Mouse (Mus musculus) embryo, embryonic 10 days (tissue): ENCODE data around the gene Birc7.

Experiments
- DNase-seq: peaks from one replicate; pipeline ENCODE4 v3.0.0-alpha.2; 2015; ENCODE audit warnings: low spot score

The Birc7 gene

DNA sequence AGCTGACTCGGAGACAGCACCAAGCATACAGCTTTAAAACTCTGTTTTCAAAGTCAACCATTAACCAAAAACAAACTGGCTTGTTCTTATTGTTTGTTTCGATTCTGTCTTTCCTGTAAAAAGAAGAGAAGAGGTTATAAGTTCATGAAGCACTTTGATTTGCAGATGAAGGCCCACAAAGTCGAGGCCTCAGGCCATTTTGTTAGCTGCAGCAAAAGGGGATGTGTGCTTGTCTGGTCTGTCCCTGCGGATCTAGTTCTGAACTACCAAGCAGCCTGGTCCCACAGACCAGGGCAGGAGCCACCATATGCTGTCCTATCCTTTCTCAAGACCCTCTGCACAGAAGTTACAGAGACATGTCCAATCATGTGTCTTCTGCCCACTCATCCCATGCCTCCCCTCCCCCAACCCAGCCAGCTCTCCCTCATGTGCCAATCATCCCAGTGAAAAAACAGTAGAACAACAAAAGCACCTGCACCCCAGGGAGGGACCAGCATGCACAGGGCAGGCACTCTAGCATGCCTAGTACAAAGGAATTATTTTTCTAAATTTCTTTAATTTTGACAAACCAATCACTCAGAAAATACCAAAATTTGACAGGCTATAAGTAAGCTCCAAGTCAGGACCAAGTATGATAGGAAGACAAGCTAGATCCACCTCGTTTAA lies 23.1 kb upstream of the Birc7 start:
- no peak for DNase-seq

DNA sequence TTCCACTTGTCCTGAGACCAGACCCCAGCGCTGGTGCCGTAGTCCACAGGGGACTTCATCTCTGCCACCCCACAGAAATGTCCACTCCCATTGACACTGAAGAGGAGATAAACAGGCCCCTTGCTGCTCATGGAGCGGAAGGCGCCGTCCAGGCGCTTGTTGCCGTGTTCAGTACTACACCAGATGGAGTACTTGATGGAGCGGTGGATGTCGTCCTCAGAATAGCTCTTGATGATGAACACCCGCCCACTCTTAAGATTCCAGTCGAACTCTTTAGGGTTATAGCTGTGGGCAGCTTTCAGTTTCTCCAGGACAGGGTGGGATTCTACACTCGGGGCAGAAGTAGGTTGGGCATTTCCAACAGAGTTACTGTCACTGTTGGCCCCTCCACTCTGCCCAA lies 17.9 kb upstream of the Birc7 start:
- DNase-seq, result no peak

DNA sequence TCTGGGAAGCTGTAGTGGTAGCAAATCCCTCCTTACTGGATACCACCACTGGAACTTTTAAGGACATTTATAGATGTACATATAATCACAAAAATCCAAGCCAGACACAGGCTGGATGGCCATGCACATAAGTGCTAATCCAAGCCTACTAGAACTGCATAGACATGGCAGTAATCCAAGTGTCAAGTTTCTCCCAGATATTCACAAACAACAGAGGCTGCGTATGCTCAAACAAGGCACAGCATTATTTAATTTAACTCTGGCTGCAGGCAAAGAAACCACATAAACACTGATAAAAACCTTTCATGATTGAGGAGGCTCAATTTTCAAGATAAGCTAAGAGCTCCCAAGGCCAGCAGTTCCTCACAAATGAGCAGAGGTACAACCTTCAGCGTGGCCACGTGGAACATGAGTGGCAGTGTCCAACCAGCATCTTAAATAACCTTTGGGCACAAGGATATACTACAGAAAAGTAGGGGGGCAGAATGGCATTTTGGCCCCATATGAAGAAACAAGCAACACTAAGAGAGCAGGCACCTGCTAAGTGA lies 12.9 kb upstream of the Birc7 start:
- no peak for DNase-seq

DNA sequence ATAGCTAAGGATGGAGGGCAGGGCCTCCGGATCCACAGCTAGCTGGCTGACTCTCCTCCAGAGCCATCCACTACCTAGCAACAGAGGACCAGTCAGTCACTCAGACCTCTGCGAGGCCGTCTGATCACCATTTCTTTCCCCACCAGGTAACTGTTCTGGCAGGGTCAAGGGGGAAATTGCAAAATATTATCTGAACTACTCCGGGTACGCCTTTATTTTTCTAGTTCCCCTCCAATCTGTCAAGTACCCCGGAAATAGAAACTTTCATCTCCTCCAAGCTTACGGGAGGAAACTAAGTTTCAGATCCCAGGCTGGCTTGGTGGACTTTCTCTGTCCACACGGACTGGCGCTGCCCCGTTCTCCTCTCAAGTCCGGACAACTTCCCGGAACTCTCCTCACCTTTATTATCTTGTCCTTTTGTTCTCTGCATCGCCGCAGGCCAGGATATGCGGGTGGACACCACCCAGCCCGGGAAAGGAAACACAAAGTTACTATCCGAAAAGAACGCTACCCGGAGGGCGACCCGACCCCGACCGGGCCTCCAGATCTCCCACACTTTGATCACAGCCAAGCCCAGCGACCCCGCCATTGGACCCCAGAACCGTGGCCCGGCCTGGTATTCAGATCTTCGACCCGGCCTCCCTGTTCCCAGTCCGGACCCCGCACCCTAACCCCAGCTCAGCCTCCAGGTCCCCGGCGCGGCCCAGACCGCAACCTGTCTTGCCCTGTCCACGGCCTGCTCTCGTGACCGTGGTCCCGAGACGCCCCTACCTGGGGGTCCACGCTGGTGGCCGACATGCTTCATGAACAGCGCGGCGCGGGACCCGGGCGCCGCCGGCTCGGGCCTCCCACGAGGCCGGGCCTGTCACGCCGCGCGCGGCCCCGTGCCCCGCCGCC lies 8.7 kb upstream of the Birc7 start:
- no peak for DNase-seq

DNA sequence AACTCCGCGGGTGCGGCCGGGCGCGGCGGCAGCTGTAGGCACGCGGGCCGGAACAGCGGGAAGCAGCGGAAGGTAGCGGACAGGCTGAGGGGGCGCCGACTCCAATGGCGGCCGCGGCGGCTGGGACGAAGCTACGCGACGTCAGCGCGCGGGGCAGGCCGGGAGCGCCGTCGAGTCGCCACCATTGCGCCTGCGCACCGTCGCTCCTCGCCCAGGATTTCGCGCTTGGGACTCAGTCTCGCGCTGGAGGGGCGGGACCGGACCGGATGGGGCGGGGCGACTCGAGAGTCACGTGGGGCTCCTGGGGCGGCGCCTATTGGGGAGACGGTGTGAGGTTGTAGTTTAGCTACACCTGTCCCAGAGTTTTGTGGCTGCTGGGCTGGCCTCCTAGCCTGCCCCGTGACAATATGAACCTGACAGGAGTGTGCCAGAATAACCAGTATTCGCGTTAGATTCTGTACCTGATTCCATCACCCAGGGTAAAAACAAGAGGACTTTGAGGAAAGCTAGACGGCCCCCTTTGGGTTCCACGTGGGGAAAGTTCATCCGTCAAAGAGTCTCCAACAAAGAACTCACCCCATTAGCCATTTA lies 7.9 kb upstream of the Birc7 start, which contains the start of gene Ythdf1:
Ythdf1 (minus strand) TSS at position 140 of the 591 bp plus-strand sequence.
- peak; percentile 99 for DNase-seq

DNA sequence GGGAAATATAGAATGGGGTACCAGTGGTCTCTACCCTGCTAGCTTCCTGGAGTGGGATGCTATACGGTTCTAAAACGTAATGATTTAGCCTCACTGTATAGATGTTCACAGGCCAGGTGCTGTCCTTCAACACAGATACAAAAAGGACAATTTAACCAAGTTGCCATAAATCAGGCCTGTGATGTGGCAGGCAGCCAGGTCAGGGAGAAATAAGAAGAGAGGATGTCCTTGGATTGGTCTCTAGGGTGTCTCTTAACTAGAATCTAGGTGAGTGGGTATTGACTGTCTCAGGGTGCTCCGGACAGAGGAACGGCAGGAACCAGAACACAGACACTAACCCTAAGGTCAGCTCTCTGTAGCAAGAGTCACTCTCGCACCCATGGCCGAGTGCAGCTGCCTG lies 6.1 kb upstream of the Birc7 start:
- DNase-seq, result no peak

DNA sequence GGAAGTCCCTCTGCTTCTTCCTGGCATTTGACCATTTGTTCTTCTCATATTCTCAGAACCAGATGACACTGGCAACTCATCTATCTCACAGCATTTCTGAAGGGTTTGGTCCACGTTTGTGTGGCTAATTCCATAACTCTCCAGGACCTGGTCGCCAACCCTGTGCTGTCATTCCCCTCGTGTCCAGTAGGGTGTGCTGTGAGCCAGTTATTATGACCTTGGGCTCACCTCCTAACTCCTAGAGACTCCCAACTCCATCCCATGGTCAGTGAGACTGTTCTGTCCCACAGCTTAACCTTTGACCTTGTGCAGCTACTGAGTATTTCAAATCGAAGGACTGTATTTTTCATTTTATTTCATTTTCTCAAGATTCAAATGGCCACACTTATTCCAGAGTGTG lies 3.6 kb upstream of the Birc7 start:
- peak; percentile 89 for DNase-seq

DNA sequence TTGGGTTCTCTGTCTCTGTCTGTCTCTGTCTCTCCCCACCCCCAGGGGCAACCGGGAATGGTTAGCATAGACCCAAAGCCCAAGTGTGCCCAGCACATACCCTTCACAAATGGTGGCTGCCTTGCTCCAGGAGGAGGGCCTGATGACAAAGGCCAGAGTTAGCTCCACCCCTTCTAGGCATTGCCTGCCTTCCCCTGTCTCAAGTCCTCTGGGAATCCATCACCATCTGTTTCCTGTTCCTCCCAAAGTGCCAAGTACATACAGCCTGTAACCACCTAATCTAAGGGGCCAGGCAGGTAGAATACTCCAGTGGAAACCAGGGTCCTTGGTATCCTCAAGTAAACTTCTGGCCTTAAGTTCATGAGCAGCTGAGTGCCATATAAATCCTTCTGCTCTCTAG lies 3.6 kb downstream of the Birc7 start:
- no peak for DNase-seq

DNA sequence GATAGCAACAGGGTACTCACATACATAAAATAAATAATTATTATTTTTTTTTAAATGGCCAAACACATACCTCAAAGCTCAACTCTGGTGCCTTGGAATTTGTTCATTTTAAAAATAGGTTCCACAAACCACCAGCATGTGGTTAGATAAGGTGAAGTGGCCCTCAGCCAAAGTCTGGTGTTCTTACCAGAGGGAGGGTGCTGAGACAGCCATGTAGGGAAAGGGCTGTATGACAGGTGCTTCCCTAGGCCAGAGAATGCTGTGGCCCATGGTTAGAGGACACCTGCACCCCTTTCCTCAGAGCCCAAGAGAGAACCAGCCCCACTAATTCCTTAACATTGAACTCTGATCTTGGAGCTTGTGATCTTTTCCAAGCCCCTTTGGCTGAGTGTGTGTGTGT lies 11.4 kb downstream of the Birc7 start:
- no peak for DNase-seq

DNA sequence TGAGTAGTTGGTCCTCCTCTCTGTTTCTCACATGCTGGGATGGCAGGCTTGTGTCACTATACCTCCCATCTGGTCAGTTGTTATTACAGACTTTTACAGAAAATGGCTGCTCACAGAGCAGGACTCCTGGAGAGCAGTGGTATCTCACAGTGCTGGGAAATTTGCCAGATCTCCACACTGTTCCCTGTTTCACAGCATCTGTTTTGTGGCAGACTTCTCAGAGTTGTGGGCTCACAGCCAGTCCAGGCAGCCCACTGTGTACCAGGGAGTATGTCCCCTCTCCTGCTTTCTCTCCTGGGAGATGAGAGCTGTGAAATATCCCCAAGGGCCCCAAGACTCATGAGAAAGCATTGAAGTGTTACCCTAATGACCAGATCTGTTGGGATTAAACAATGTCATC lies 13.0 kb downstream of the Birc7 start:
- no peak for DNase-seq

DNA sequence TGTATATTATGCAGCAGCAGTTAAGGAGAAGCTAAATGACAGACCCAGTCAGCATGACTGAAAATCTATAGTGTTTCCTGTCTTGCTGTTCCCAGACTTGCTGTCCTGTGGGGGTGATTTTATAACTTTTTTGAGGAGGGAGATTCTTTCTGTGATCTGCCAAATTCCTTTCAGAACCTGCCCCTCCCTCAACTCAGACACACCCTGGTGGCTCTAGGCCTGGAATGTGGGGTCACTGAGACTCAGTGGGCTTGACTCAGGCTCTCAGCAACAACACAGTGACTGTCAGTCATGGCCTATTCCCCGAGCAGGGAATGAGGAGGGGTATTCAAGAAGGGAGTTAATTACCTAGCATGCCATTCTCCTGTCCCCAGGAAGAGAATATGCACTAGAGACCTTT lies 21.1 kb downstream of the Birc7 start:
- no peak for DNase-seq

DNA sequence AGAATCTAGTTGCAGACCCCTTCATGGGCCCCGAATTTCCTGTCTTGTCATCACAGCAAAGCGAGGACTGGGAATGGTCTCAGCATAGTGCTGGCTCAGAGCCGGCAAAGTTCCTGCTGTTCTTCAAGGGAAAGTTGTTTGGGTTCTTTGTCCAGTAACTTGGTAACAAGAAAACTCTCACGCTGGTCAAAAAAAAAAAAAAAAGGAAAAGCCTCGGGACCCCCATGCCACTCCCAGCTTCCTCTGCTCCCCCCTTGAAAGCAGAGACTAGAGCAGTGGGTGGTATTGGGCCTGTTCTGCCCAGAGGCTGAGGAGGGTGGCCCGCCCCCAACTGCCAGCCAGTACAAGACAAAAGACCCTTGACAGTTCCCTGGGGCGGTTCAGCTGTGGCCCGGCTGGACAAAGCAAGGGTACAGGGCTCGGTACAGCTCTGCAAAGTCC lies 23.9 kb downstream of the Birc7 start:
- peak; percentile 70 for DNase-seq

DNA sequence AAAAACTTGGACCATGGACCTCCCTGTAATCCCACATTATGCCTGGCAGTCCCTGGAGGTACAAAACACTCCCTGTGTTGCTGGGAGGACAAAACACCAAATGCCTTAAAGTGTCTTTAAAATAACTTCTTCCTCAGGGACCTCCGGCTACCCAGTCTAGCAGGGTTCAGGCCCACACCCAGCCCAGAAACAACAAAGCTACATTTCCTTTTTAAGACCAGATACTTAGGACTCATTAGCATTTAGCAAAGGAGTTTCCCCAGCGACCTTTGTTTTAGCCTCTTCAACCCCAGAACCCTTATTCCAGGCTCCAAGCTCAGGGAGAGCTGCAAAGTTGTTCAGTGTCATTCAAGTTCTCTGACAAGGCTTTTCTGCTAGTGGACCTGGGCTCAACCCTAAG lies 24.8 kb downstream of the Birc7 start:
- no peak for DNase-seq

DNA sequence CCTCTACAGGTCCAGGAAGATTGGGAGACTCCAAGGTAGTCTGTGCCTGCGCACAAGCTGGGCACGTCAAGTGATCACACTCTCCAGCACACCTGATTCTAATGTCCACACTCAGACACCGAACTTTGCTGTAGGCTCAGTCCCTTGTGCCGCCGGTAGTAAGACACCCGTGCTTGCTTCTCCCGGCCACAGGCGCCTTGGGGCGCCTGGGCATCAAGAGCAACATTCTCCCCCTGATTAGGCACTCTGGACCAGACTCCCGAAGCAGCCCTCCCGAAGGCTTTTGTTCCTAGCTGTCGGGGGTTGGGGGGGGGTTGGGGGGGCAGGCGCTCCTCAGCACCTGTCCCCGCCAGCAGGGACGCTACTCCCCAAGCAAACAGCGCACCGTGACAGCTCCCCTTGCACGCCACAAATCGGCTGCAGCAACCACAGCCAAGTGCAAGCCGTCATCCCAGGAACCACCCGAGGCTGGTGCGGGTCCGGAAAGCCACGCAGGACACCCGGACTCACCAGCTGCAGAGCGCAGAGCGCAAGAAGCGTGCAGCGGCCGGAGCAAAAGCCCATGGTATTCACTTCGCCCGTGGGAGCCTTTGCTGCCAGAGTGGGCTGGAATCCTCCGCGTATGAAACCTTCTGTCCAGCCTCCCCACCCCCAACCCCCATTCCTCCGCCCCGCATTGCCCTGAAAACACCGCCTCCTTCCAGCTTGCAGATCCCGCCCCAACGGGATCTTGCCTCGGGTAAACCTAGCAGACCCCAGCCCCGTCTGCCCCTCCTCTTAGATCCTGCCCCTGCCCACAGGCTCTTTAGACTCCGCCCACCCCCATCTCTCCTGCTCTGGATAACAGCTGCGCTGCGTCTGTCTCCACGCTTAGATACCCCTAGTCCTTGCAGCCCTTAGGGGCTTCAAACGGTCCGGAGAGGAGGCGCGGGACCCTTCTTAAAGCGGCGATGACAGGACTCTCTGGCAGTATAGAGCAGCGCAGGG lies 25.5 kb downstream of the Birc7 start, which contains the start of gene Nkain4:
Nkain4 (minus strand) TSS at position 639 of the 987 bp plus-strand sequence.
- peak; percentile 90 for DNase-seq

DNA sequence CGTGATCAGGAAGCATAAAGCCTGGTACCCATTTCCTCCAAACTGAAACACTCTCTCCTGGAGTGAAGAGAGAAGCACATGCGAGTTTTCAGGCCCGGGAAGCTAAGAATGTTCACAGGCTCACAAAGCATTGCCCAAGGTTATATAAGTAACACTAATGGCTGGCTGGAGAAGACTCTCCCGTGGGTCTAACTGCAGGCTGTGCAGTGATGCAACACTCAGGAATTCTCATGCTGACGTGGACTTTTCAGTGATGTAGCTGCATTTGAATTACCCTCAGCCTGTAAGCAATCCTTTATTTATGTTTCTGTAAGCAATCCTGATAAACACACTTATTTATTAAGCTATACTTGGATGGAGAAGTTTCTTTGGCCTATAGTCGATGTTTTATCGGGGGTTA lies 30.8 kb downstream of the Birc7 start:
- no peak for DNase-seq

DNA sequence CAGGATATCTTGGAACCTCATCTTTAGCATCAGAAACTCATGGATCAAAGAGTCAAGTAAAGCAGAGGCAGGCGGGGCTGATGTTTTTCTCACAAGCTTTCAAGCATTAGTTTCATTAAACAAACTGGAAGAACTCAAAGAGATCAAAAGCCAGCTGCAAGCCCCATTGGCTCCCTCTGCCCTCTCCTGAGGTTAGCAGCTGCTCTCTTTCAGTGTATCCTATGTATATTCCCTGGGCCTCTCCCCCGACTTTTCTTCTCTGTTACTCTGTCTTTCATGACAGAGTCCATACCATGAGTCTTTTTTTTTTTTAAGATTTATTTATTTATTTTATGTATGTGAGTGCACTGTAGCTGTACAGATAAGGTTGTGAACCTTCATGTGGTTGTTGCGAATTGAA lies 31.4 kb downstream of the Birc7 start:
- DNase-seq, result no peak

DNA sequence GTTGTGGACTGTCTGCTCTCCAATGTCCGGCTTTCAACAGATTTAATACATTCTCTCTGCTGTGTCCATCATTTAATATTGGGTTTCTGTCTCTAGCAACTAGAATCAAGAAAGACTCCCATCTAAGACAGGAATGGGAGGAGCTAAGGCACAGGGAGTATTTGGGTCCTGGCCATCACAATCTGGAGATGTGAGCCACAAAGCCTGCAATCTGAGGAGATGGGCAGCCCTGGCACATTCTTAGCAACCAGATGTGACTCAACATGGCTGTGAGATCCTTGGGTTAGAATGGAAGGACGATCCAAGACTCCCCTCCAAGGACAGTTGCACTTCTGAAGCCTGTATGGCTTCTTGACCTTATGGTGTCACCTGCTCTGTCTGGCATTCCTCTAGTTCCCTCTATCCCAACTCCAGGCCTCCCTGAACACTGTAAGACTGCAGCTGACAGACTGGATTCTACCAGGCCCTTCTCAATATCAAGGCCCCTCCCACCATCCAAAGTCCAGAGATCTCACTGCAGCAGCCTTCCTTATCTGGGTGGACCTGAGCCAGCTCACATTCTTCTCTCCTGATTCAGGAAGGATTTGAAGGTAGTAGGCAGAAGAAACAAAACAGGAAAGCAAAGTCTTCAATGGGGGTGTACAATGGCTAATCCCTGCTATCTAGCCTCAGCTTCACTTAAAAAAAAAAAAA lies 33.9 kb downstream of the Birc7 start:
- DNase-seq, result no peak

DNA sequence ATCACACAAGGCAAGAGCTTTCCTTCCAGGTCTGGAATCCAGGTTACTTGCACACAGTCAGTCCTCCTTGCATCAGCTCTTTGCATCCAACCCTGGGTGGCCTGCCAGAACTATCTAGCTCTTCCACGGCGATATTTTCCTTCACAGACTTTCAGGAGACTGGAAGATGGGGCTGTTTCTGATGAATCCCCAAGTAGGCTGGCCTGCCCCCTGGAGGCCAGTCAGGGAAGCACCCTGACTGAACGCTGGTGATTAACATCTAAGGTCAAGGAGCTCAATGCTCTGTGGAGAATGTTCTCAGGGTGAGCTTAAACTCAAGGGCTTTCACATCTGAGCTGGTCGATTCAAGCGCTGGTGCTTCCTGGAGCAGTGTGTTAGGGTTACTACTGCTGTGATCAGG lies 35.1 kb downstream of the Birc7 start:
- peak; percentile 88 for DNase-seq

DNA sequence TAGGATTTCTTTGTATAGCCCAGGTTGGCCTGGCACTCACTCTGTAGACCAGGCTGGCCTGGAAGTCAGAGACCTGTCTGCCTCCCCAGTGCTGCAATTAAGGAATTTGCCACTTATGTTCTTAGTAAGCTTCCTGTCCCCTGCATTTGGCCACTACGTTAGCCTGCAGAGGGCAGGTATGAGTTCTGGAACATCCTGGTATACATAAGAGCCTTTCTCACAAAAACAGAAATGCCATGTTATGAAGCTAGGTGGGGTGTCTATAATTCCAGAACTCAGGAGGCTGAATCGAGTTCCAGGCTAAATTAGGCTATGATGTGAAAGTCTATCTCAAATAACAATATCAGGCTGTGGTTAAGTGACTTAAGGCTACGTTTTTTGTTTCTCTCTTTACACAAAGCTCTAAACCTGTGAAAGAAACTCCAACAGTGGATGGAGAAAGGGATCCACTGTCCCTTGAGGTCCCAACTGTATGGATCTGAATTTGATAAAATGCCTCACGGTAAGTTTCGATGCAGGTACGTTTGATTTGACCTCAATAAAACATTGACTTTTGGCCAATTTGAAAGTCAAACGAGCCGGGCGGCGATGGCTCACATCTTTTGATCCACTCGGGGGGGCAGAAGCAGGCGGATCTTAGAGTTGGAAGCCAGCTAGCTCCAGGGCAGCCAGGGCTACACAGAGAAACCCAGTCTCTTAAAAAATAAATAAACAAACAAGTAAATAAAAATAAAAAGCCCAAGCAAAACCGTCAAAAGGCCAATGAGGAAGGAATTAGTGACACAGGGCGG lies 37.5 kb downstream of the Birc7 start:
- DNase-seq, result no peak
